Mouse (Mus musculus) lung, postnatal 36 days (tissue): ENCODE measurements at regions not wholly inside any gene's neighbourhood (a gene's known extent, or its start where the extent isn't known, plus 50 kb on each side); places are given as distances from the start of the nearest gene placed in this dataset.

Experiments used
- DNase-seq: peaks from one replicate; pipeline ENCODE4 v3.0.0; 2022; ENCODE audit warnings: mixed read lengths

- DNase-seq: no peak
Measured at GRCm38 (mm10) chr12:45745697-45746096, 671.2 kb upstream of the Stxbp6 start.

GRCm38 (mm10) chr12:45744619-45745018, 670.1 kb upstream of the Stxbp6 start:
- DNase-seq: no peak

DNA sequence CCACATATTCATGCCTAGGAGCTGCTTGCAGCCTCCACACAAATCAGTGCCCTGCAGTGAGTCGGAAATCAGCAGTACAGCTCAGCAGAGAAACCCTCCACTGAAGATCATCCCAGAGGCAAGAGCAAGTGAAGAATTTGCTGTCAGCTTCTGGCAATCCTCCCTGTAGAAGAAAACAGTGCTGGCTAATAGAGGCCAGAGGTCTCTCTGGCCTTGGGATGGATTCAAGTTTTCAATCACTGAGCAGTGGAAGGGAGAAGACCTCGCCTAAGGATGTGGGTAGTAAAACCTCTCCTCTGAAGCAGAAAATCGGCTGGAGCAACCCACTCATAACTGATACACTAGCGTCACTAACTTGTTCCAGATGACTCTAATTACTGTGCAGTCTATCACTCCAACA, 659.2 kb upstream of the Stxbp6 start:
- DNase-seq: no peak

GRCm38 (mm10) chr12:45724565-45725370, 650.3 kb upstream of the Stxbp6 start:
- no peak for DNase-seq

- no peak for DNase-seq
Measured at GRCm38 (mm10) chr12:45711351-45711750, 636.8 kb upstream of the Stxbp6 start.

DNA sequence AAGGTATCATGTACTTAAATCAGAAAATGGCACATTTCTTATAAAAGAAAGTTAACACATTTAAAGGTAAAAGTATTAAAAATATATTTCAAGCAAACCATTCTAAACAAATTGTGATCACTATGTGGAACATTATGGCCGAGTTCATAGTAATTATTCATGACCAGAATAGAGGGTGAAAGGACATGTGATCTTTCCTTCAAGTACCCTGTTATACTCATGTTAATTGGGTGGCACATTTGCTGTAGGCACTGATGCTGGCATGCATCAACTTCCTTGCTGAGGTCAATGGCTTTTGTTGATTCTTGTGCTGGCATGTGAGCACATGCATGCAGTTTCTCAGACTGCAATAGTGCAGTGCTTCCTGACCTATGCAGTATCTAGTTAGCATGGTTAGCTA, 636.3 kb upstream of the Stxbp6 start:
- DNase-seq: no peak

DNA sequence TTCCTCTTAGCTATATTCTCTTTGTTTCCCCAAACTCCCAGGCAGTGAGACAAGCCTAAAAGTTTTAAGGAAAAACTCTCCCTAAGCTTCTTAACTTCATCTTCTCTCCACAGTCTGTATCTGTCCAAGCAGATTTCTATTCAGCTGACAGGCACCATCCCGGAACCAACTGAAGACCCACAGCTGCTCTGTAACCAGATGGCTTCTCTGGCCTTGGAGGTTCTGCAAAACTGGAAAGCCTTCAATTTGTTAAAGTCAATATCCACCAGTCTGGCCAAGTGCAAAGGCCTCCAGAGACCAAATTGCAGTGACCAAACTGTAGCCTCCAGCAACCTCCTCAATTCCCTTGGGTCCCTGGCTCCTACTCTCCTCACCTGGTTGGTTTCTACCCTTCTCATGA, 614.8 kb upstream of the Stxbp6 start:
- DNase-seq: peak; percentile 0

DNA sequence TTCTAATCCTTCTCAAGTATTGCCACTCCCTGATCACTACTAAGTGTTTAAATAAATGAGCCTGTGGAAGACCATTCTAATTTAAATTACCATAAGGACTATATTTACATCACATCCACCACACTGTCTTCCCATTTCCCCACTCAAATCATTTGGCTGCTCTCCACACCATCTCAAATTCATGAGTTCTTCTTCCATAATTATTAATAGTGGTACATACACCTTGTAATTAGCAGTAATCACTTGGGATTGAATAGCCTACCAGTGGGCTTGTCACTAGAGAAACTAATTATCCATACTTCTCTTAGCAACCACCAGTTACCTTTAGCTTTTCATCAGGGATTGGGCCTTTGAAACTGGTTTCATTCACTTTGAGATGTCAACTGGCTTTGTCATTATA, 612.3 kb upstream of the Stxbp6 start:
- DNase-seq: no peak

DNA sequence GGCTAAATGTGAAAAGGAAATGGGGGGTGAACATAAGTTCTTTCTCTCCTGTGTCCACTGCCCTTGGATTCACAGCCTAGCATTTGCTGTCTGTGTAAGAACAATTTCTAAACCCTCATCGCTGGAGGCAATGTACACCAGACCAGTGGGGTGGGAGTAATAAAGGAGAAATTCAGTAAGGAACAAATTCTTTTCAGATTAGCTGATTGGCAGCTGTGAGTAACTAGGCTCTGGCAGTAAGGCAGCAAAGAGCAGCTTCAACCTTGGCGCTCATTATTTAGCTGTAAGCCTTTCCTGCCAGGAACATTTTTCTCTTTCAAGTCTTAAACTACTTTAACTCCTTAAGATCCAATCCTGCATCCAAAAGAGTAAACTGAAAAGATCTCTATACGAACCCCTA, 597.9 kb upstream of the Stxbp6 start:
- no peak for DNase-seq

GRCm38 (mm10) chr12:45671554-45671948, 597.0 kb upstream of the Stxbp6 start:
- no peak for DNase-seq

- DNase-seq: no peak
Measured at GRCm38 (mm10) chr12:45670874-45671553, 596.5 kb upstream of the Stxbp6 start.

DNA sequence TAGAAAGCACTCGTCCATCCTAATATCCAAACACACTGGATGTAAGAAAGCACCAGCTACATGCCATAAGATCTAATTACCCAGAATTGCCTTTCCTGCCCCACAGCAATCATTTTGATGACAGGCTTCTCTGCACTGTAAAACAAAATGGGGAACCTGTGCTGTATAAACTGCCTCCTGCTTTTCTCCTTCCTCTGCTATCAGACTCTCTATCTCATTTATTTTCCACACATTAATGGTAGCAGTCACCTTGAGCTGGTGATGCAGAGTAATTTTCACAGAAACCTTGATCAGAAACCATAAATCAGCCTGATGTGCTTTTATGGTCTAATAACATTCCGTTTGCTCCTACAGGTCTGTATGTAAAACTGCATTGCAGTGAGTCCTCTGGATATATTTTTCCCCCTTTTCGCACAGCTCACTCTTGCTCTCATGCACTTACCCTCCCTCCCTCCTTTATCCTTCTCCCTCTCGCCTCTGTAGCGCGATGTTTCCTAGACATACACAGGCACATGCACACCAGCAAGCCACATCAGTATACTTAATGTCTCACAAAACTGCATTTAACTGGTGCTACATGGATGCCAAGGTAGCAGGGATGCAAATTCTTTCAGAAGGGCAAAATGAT, 595.9 kb upstream of the Stxbp6 start:
- no peak for DNase-seq

GRCm38 (mm10) chr12:45659612-45660011, 585.1 kb upstream of the Stxbp6 start:
- no peak for DNase-seq

- no peak for DNase-seq
Measured at GRCm38 (mm10) chr12:45656574-45656973, 582.1 kb upstream of the Stxbp6 start.

DNA sequence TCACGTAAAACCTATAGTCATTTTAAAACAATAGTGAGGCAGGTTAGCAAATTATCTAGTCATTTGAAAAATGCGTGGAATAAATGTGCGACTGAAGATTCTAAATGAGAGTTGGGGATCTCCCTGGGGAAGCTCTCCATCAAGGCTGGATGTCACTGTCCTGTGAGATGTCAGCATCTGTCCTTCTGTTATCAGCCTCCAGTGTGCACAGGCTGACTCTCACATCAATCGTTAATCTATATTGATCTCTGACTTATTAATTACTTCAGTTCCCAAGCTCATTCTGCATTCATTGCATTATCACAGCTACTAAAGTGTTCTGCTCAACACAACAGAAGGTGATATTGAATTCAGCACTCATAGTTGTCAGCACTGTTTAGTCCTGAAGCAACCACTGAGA, 574.1 kb upstream of the Stxbp6 start:
- DNase-seq: no peak

DNA sequence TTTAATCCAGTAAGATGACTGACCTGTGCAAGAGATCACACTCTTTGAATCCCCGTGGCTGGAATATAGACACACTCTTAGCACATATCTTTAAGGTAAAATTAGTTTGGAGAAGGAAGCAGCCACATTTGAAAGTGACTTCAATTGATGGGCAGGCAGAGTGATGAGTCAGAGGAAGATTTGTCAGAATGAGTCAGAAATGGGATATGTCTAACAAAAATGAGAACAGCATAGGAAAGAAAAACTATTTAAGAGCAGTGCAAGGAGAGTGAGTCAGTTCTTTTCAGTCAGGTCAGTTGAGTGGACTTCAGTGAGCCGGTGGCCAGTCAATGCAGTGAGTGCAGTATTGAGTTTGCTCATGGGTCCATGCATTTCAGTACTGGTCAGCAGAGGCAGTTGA, 569.7 kb upstream of the Stxbp6 start:
- no peak for DNase-seq

DNA sequence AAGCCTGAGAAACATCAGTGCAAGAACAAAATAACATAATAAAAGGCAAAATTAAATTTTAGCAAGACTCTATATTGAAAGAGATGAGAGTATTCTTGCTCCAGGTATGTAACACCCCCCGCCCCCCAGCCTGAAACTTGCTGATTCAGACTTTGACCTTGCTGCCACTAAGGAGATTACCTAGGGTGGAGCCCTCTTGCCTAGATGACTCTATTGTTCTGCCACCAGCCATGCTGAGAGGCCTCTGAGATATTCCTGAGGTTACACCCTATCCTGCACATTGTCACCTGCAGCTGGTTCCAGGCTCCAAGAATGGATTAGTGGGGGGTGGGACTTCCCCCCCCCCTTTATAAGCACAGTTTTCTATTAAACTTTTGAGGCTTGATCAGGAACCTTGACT, 548.3 kb upstream of the Stxbp6 start:
- DNase-seq: no peak

DNA sequence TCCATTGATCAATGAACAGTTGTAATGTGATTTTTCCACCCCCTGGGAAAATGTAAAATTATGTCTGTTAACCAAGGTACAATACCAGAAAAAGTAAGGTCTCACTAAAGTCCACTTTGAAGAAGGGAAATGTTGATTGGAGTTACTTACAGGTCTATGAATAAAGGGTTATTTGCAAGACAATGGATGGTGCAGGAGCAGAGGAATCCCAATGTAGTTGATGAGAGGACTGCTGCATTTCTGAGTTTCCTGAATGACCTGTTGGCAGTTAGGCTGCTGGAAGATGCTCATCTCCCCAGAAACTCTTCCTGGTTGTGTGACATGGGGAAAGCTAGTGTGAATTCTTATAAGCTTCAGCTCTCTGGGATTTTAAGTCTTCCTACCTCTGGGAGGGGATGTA, 545.5 kb upstream of the Stxbp6 start:
- no peak for DNase-seq

GRCm38 (mm10) chr12:45614509-45615150, 540.1 kb upstream of the Stxbp6 start:
- DNase-seq: no peak

GRCm38 (mm10) chr12:45614074-45614473, 539.6 kb upstream of the Stxbp6 start:
- DNase-seq: no peak

- no peak for DNase-seq
Measured at GRCm38 (mm10) chr12:45599443-45599842, 524.9 kb upstream of the Stxbp6 start.

DNA sequence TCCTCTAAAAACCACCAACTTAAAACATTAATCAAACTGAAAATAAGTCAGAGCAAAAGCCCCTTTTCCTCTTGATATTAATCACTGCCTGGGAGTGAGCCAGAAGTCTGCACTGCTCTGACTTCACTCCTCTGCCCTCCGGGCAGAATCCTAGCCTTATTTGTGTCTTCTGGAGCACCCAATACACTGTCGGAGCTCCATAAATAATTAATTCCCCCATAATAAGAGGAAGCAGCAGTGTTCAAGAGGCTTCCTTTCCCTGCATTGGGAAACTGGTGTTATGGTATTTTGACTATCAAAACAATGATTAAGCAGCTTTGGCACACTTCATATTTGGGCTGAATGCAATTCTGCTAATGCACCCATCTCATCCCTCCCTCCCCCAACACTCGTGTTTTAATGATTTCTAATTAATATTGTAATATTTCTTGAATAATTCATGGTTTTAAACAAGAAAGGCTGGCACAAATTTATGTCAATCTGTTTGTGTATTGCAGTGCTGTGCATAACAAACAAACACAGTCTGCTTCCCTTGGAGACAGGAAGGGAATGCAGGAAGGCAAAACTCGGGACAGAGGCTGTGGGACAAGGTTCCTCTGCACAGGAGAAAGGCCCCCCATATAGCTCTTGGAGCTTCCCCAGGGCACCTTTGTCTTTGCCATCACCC, 523.5 kb upstream of the Stxbp6 start:
- no peak for DNase-seq

DNA sequence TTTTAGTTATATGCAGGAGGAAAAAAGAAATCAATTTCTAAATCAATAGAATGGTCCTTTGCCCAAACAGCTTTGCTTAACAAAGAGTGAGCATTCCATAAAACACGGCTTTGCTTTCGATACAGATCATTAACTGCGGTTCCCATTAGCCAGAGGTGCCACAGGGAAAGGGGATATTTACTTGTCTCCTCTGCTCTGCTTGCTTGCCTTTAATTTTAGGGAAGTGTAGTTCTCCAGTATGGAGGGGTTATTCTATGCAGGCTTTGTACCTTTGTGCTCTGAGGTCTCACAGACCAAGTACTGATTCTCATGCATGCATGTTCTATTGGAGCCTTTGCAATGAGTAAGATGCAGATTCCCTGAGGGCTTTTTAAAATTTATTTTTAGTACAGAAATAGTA, 520.2 kb upstream of the Stxbp6 start:
- no peak for DNase-seq
